8 mouse cellular contexts compared by ENCODE assay signal in the genomic region with DNA sequence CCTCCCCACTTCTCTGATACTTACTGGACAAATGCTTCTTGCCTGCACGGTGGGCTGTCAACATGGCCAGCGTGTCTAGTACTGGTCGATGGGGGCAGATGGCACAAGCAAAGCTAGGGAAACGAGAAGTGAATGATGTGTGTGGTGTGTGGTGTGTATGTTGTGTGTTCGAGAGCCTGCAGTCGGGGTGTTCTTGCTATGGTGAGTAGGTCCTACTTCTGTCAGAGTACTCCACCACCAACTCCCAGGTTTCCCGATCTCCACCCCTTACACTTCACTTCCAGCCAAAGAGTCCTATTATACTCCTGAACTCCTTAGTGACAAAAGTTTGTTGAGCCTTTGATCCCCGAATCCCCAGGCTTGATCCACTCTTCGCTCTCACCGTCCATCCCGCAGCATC. TPM values are rescaled to one million over a fixed set of nuclear protein-coding genes. Genes with fewer than 3 reads are reported as not detected.
DNase-seq lines count a peak whose midpoint lies in the region; ATAC-seq and TF ChIP-seq lines count a peak whose summit lies in the region.

No protein-coding gene starts in this region.

- peak overlapping the region; percentile 71 for H3K9ac ChIP-seq in lung, postnatal 0 days (replicated peaks; ENCODE audit: low read depth)
- H3K9ac ChIP-seq in limb, embryonic 11.5 days (ENCODE audit: low read length), result peak overlapping the region; percentile 74

- TF ChIP-seq CTCF in lung, postnatal 0 days (IDR thresholded peaks at IDR 0.05), result no peak
- TF ChIP-seq CTCF in olfactory bulb, adult 2 months (IDR thresholded peaks at IDR 0.05; ENCODE audit: insufficient read depth, low read depth, low read length), result no peak

- TF ChIP-seq POLR2A in olfactory bulb, adult 2 months (IDR thresholded peaks at IDR 0.05; ENCODE audit: insufficient read depth, low read depth, low read length), result no peak

- TF ChIP-seq EP300 in lung, postnatal 0 days (IDR thresholded peaks at IDR 0.05), result no peak

- peak overlapping the region; percentile 85 for H3K4me2 ChIP-seq in lung, postnatal 0 days (replicated peaks; ENCODE audit: low read depth, low read length)
- H3K4me2 ChIP-seq in limb, embryonic 11.5 days (ENCODE audit: low read depth, severe bottlenecking), result peak overlapping the region; percentile 76

- 49% methylated on average over 11 of the region's 11 CpGs for WGBS in lung, postnatal 0 days
- 64% methylated on average over 11 of the region's 11 CpGs for WGBS in forebrain, embryonic 10.5 days
- 58% methylated on average over 11 of the region's 11 CpGs for WGBS in limb, embryonic 11.5 days
- 58% methylated on average over 11 of the region's 11 CpGs for WGBS in olfactory bulb, adult 2 months

- DNase-seq in lung, postnatal 0 days (ENCODE audit: low spot score), result no peak
- no peak for DNase-seq in lung, postnatal 10 days
- DNase-seq in forebrain, embryonic 10.5 days (ENCODE audit: extremely low spot score, low spot score), result no peak
- no peak for DNase-seq in limb, embryonic 11.5 days (ENCODE audit: low spot score)
- DNase-seq in cerebellum, adult 9-10 months, result no peak
- DNase-seq in T-cell, adult 2 months (ENCODE audit: low spot score), result no peak
- DNase-seq in urinary bladder, postnatal 14 days (ENCODE audit: low spot score), result no peak

- peak overlapping the region; percentile 60 for H3K4me3 ChIP-seq in lung, postnatal 0 days (ENCODE audit: low read depth, low read length)
- peak overlapping the region; percentile 78 for H3K4me3 ChIP-seq in forebrain, embryonic 10.5 days
- H3K4me3 ChIP-seq in limb, embryonic 11.5 days (ENCODE audit: low read depth, low read length), result peak overlapping the region; percentile 65
- H3K4me3 ChIP-seq in olfactory bulb, adult 2 months (ENCODE audit: insufficient read depth, low read depth, low read length), result peak overlapping the region; percentile 57

- H3K36me3 ChIP-seq in lung, postnatal 0 days (ENCODE audit: insufficient read depth, low read length), result 0 out of 2 replicates have a peak, but pooled peaks cover 6% of the 10 kb centered on the region
- peaks cover 43% of the 10 kb centered on the region for H3K36me3 ChIP-seq in forebrain, embryonic 10.5 days (replicated peaks)
- H3K36me3 ChIP-seq in limb, embryonic 11.5 days (ENCODE audit: control insufficient read depth, insufficient read depth, low read length), result 0 out of 2 replicates have a peak, but pooled peaks cover 3% of the 10 kb centered on the region

- no peak; the same call in 1 of the 2 replicates for ATAC-seq in lung, postnatal 0 days
- ATAC-seq in limb, embryonic 11.5 days (ENCODE audit: insufficient number of reproducible peaks, low FRiP score, low TSS enrichment, low read depth), result no peak

- peak overlapping the region; percentile 74; the same call in 1 of the 2 replicates for H3K27ac ChIP-seq in lung, postnatal 0 days (ENCODE audit: low read length)
- H3K27ac ChIP-seq in forebrain, embryonic 10.5 days, result peak overlapping the region; percentile 89
- no peak overlapping the region for H3K27ac ChIP-seq in limb, embryonic 11.5 days (replicated peaks; ENCODE audit: low read depth, low read length)
- peak overlapping the region; percentile 63 for H3K27ac ChIP-seq in olfactory bulb, adult 2 months (ENCODE audit: insufficient read depth, low read depth, low read length)

- no peaks in the 10 kb centered on the region for H3K9me3 ChIP-seq in lung, postnatal 0 days (ENCODE audit: low read length)
- no peaks in the 10 kb centered on the region for H3K9me3 ChIP-seq in forebrain, embryonic 10.5 days
- H3K9me3 ChIP-seq in limb, embryonic 11.5 days (ENCODE audit: control insufficient read depth, low read length), result no peaks in the 10 kb centered on the region

- peaks cover 7% of the 10 kb centered on the region; the same call in 1 of the 2 replicates for H3K4me1 ChIP-seq in lung, postnatal 0 days (ENCODE audit: insufficient read depth, low read depth, low read length)
- peaks cover 31% of the 10 kb centered on the region for H3K4me1 ChIP-seq in forebrain, embryonic 10.5 days
- peaks cover 4% of the 10 kb centered on the region; the same call in 1 of the 2 replicates for H3K4me1 ChIP-seq in limb, embryonic 11.5 days (ENCODE audit: control insufficient read depth, insufficient read depth, low read length)
- H3K4me1 ChIP-seq in olfactory bulb, adult 2 months (ENCODE audit: control insufficient read depth, insufficient read depth, low read length), result peaks cover 3% of the 10 kb centered on the region

- no peaks in the 10 kb centered on the region for H3K27me3 ChIP-seq in lung, postnatal 0 days (replicated peaks; ENCODE audit: insufficient read depth, low read length)
- no peaks in the 10 kb centered on the region for H3K27me3 ChIP-seq in forebrain, embryonic 10.5 days (ENCODE audit: poor library complexity, severe bottlenecking)
- H3K27me3 ChIP-seq in limb, embryonic 11.5 days (ENCODE audit: control insufficient read depth, insufficient read depth, low read length), result no peaks in the 10 kb centered on the region

RNA-seq across cellular contexts. Expression of gene Scnm1, which starts 0.6 kb away (rescaled TPM):
- 51.8 and 54.1 TPM in 2 replicates for polyA plus RNA-seq in lung, postnatal 0 days (2015; fragmentation: Nextera tagmentation; extraction: Ambion mirVana)
- 75.8 and 80.7 TPM in 2 replicates for polyA plus RNA-seq in forebrain, embryonic 10.5 days (2016; fragmentation: Nextera tagmentation; extraction: Ambion mirVana)
- polyA plus RNA-seq in limb, embryonic 11.5 days (2014; fragmentation: Nextera tagmentation; extraction: Ambion mirVana), result 67.7 and 76.8 TPM in 2 replicates
- not detected in 2 replicates for polyA plus RNA-seq in olfactory bulb, adult 2 months (2012; ENCODE audit: insufficient read depth, insufficient read length, low replicate concordance, missing spikeins)

RNA-seq across cellular contexts. Expression of gene Lysmd1, which starts 0.7 kb away (rescaled TPM):
- 13.3 and 14.0 TPM in 2 replicates for polyA plus RNA-seq in lung, postnatal 0 days (2015; fragmentation: Nextera tagmentation; extraction: Ambion mirVana)
- polyA plus RNA-seq in forebrain, embryonic 10.5 days (2016; fragmentation: Nextera tagmentation; extraction: Ambion mirVana), result 12.6 and 13.3 TPM in 2 replicates
- polyA plus RNA-seq in limb, embryonic 11.5 days (2014; fragmentation: Nextera tagmentation; extraction: Ambion mirVana), result 12.8 and 13.3 TPM in 2 replicates
- polyA plus RNA-seq in olfactory bulb, adult 2 months (2012; ENCODE audit: insufficient read depth, insufficient read length, low replicate concordance, missing spikeins), result not detected in 2 replicates

RNA-seq across cellular contexts. Expression of gene Tmod4, which starts 8.9 kb away (rescaled TPM):
- polyA plus RNA-seq in lung, postnatal 0 days (2015; fragmentation: Nextera tagmentation; extraction: Ambion mirVana), result 2.0 and 2.9 TPM in 2 replicates
- 0.77 and 1.00 TPM in 2 replicates for polyA plus RNA-seq in forebrain, embryonic 10.5 days (2016; fragmentation: Nextera tagmentation; extraction: Ambion mirVana)
- 0.72 and 0.88 TPM in 2 replicates for polyA plus RNA-seq in limb, embryonic 11.5 days (2014; fragmentation: Nextera tagmentation; extraction: Ambion mirVana)
- polyA plus RNA-seq in olfactory bulb, adult 2 months (2012; ENCODE audit: insufficient read depth, insufficient read length, low replicate concordance, missing spikeins), result not detected in 2 replicates

RNA-seq across cellular contexts. Expression of gene Tnfaip8l2, which starts 9.0 kb away (rescaled TPM):
- 9.0 and 9.7 TPM in 2 replicates for polyA plus RNA-seq in lung, postnatal 0 days (2015; fragmentation: Nextera tagmentation; extraction: Ambion mirVana)
- 1.4 and 1.5 TPM in 2 replicates for polyA plus RNA-seq in forebrain, embryonic 10.5 days (2016; fragmentation: Nextera tagmentation; extraction: Ambion mirVana)
- polyA plus RNA-seq in limb, embryonic 11.5 days (2014; fragmentation: Nextera tagmentation; extraction: Ambion mirVana), result 1.6 TPM in 2 replicates
- not detected in 2 replicates for polyA plus RNA-seq in olfactory bulb, adult 2 months (2012; ENCODE audit: insufficient read depth, insufficient read length, low replicate concordance, missing spikeins)

RNA-seq across cellular contexts. Expression of gene Vps72, which starts 22.4 kb away (rescaled TPM):
- 82.9 and 84.0 TPM in 2 replicates for polyA plus RNA-seq in lung, postnatal 0 days (2015; fragmentation: Nextera tagmentation; extraction: Ambion mirVana)
- 275 and 276 TPM in 2 replicates for polyA plus RNA-seq in forebrain, embryonic 10.5 days (2016; fragmentation: Nextera tagmentation; extraction: Ambion mirVana)
- polyA plus RNA-seq in limb, embryonic 11.5 days (2014; fragmentation: Nextera tagmentation; extraction: Ambion mirVana), result 254 and 281 TPM in 2 replicates
- polyA plus RNA-seq in olfactory bulb, adult 2 months (2012; ENCODE audit: insufficient read depth, insufficient read length, low replicate concordance, missing spikeins), result not detected in 2 replicates

Comparison
In these comparisons a context has a peak if more than half of its experiments do, and no peak if none do; other contexts are left out.
1. RNA of gene Scnm1, which starts 0.6 kb away (polyA plus RNA-seq): 67.7 to 76.8 TPM in limb, embryonic 11.5 days, 75.8 to 80.7 TPM in forebrain, embryonic 10.5 days and 51.8 to 54.1 TPM in lung, postnatal 0 days; not detected in olfactory bulb, adult 2 months; every median in the first group is over 10 times any median in the second.
2. Peak in every context shown above with its lines, with median percentiles within 50 percentile points of each other: H3K4me3 ChIP-seq.